Mouse (Mus musculus) small intestine, adult 2 months (tissue): ENCODE results near the gene Umod.

Experiments
- CTCF ChIP-seq: fragments of 200-500 bp; IDR thresholded peaks from 2 replicates; pipeline ENCODE4 v1.5.1; 2012; ENCODE audit warnings: low read depth, mild to moderate bottlenecking, control low read depth, inconsistent platforms, low read length, moderate library complexity, mixed read lengths; ENCODE audit not compliant: insufficient replicate concordance, insufficient read length; ENCODE audit errors: extremely low read depth
- POLR2A ChIP-seq: fragments of 200-500 bp; IDR thresholded peaks from 2 replicates; pipeline ENCODE4 v1.6.1; 2012; ENCODE audit warnings: low read depth, mild to moderate bottlenecking, control low read depth, inconsistent platforms, low read length, moderate library complexity

DNA sequence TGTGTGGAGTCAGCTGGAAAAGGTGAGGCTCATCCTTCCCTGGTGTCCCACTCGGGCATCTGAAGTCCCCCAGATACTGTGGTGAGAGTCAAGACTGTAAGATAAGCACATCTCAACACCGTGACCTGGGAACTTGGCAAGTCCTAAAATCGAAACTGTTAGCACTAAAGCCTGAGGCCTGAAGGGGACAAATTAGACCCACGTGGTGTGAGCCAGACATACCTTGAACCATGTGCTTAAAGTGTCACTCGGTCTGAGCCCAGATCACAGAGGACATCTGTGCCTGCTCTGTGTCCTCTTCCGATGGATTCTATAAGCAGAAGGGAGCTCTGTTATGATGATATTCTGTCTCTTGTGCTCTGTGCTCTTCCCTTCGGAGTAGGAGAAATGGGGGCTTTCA is 49.5 kb upstream of the Umod start:
- no peak for TF ChIP-seq CTCF
- no peak for TF ChIP-seq POLR2A
